Mouse (Mus musculus) right cerebral cortex, postnatal 10 days (tissue): Measurements from ENCODE around the gene Milr1.
"Not testable (repeated sequence)": the region's sequence is repeated elsewhere in the genome, so short reads cannot be mapped to it uniquely, and the experiment has no call there.

ENCODE experiments used
- DNase-seq, 2 experiments: peaks; one replicate each; pipeline ENCODE4 v3.0.0; 2021; ENCODE audit warnings: low spot score in 2 of 2

Milr1 gene

DNA sequence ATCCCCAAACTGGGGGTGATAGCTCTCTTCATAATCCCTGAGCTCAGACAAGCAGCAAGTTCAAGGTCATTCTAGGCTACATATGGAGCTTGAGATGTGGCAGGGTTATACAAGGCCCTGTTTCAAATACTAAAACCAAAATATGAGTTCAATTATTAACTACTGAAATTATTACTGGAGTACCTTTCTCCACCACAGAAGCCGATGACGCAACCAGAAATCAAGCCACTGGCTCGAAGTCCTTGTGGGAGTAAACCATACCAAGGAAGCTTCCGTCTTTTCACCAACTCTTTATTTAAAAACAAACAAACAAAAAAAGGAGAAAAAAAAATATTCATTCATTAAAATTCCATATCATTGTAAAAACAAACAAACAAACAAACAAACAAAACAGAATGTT is 25.9 kb downstream of the Milr1 start:
- no peak for DNase-seq

DNA sequence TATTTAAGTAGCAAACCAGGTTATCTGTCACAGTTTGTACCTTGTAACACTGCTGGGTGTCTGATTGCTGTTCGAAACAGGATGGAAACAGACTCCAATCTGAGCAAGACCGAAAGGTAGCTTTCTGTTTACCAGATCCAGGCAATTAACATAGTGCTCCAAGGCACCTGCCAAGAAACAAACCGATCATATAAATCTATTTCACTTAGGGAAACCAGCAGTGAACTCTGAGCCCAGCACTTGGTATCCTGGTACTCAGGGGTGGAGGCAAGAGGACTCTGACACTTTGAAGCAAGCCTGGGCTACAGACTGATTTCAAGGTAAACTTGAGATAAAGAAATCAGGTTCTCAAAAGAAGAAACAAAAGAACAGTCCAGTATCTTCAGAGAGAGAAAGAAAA is 26.4 kb downstream of the Milr1 start:
- DNase-seq = no peak

DNA sequence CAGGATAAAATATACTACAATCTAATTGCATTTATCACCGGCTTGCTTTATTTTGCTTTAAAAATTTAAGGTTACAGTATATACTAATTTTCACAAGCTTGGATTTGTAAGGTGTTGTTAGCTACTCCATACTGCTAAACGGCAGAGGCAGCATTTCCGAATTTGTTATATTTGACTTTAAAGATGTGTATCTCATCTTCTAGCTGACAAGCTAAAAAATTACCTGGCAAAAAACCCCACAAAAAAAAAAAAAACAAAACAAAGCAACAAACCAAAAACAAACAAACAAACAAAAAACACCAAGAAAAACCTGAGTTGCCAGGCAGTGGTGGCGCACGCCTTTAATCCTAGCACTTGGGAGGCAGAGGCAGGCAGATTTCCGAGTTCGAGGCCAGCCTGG is 27.1 kb downstream of the Milr1 start:
- DNase-seq = no peak

DNA sequence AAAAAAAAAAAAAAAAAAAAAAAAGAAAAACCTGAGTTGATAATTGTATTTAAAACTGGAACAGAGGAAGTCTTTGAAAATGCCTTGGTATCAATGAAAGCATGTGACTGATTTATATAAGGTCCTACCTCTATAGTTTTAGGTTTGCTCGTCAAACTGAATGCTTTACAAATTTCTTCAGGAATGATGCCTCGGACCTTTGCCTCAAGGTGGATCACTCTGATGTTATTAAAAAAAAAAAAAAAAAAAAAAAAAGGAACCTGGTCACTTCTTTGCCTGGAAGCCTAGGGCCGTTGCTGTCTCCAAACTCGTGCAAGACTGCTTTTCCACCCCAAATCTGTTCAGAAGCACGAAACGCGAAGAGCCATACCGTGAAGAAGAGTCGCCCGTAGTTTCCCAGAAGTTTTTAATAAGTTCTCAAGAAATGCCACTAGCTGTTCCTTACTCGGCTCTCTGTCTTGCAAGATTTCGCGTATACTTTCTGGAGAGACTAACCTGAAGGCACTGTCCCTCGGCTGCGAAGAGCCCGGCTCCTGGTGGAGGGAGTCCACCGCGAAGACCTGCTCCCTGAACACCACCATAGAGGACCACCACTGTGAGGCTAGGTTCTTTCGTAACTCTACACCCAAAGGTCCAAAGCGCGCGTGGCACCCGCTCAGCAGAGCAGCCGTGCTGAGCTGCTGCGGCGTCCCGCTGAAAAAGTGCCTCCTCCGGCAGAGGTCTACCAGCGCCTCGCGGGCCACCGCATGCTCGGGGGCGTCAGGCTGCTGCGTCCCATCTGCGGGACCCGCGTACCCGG is 27.8 kb downstream of the Milr1 start:
- DNase-seq = no peak

DNA sequence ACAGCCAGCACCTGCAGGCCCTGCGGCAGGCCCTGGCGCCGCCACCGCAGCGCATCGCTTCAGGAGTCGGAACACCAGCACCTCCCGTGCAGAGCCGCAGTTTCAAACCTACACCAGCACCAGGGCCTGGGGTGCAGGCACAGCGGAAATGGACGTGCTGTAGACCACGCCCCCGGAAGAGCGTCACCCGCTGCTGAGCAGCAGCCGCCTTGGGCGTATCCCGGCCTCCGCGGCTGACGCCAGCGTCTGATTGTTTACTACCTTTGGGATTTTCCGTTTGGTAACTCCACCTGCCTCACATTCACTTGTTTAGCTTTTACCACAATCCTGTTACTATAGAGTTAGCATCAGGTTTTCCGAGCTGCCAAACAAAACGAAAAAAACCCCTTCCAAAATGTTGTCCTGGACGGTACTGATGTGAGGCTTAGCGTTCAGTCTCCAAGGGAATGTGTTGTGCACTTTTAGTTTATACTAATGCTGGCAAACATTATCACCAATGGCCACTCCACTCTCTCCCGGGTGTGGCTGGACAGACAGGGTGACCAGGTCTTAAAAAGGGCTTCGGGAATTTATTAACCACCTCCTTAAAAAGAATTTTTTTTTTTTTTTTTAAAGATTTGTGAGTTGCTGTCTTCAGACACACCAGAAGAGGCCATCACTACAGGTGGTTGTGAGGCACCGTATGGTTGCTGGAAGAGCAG is 28.5 kb downstream of the Milr1 start, which contains the start of gene Polg2:
Polg2 (minus strand) TSS at position 150 of the 701 bp plus-strand sequence.
- DNase-seq = peak; percentile 93 to 95

DNA sequence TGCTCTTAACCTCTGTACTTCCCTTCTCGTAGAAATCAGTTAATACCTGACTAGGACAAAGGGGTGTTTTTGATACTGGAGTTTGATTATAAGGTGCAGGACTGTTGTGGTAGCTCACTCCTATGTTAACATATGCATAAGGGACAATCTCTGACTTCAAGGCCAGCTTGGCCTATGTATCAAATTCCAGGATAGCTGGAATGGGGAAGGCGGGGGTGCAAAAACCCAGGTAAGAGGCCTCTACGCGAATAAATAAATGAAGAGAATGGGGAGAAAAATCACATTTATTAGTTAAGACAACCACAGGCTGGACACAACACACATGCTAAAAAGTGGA is 29.0 kb downstream of the Milr1 start:
- no peak for DNase-seq

DNA sequence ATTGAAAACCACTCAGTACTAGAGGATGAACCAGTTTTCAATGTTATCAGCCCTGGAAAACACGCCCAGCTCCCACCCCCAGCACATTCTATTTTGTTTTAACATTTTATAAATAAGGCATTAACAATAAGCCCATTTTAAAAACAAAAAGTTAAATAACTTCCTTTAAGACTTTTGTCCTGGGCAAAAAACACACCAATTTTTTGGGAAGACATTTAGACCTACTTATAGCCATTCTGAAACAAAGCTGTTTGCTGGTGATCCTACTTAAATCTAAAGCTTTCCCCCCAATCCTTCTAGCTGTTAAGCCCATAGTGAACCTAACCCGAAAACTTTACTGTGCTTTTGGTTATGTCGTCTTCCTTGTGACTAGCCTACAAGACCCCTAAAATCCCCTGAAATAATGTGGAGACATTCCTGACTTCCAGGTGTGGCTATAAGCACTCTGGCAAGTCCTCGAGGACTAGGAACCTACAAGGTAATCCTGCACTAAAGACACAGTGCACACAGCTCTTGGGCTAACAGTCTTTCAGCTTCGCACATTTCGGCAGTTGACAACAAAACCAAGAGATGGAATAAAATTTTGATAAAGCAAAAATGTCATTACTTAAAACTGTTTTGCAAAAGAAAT is 29.7 kb downstream of the Milr1 start:
- no peak for DNase-seq

DNA sequence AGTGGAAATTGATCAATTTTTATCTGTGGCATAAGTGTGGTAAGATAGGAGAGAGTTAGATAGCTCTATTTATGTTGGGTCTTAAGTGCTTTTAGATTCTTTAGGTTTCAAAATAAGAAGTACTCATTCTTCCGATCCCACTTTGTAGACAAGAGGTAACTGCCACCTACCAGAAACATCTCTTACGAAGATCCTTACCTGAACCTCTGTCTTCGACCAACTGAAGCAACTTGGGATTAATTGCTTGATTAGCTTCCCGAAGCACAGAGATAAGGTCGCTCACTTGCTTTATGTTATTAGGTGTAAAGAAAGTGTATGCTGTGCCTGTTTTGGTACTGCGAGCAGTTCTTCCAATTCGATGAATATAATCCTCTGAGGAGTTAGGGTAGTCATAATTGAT is 31.2 kb downstream of the Milr1 start:
- not testable (repeated sequence) for DNase-seq

DNA sequence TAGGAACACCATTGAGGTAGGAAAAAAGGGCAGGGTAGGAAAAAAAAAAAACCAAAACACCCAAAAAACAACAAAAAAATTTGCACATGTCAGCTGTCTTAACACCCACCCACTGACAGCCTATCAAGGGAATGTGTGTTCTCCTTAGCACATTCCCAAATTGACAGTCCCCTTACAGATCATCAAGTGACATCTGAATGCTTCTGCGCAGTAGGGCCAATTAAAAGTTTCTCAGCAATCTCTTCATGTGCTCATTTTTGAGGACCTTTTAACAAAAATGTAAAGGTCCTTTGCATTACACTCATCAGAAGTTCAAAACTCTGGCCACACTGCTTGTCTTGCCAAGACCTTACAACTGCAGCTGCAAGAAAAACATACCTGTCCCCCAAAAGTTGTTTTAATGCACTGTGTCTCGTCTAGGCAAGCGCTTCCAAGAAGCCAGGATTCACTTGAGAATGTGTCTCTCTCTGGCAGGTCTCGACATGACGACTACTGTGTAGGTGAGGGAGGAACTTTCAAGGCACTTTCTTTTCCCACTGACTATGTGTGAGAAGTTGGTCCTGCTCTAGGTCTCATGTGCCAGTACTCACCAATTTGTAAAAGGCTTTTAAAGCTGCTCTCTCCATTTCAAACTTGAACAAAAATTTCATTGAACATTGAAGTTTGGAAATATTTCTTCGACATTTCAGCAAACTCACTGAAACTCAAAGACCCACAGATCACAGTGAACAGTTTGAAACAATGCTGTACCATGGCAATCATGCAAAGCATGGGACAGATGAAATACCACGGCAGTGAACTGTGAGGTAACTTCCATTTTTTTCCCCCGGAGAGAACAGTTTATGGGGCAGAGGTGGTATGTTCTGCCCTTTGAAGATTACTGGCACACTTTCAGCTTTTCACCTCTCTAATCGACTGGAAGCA is 32.1 kb downstream of the Milr1 start:
- no peak for DNase-seq

DNA sequence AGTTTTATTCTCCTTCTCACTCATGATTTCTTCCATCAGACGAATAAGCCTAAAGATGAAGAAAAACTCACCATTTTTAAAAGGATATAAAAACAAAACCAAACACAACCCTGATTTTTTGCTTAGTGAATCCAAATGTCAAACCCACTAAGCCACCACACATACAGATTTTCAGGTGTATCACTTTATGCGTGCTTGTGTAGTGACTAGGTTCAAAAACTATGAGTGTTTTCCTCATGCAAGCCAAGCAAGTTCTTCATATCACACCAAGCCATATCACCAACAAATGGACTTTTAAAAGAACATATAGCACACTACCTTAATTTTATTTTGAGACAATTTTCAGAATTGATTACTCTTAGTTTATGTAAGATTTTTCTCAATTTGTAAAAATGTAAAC is 33.5 kb downstream of the Milr1 start:
- DNase-seq = no peak

DNA sequence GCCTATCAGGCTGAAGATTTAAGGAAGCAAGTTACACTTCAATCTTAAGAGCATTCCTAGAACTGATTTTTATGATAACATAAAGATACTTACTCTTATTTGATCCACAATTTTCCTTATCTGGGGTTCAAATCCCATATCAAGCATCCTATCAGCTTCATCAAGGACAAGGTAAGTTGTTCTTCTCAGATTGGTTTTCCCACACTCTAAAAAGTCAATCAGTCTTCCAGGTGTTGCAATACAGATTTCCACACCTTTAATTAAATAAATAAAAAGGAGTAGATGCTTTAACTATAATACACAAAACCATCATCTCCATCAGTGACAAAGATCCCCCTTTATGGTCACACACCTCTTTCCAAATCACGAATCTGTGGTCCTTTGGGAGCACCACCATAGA is 34.0 kb downstream of the Milr1 start:
- DNase-seq = no peak

DNA sequence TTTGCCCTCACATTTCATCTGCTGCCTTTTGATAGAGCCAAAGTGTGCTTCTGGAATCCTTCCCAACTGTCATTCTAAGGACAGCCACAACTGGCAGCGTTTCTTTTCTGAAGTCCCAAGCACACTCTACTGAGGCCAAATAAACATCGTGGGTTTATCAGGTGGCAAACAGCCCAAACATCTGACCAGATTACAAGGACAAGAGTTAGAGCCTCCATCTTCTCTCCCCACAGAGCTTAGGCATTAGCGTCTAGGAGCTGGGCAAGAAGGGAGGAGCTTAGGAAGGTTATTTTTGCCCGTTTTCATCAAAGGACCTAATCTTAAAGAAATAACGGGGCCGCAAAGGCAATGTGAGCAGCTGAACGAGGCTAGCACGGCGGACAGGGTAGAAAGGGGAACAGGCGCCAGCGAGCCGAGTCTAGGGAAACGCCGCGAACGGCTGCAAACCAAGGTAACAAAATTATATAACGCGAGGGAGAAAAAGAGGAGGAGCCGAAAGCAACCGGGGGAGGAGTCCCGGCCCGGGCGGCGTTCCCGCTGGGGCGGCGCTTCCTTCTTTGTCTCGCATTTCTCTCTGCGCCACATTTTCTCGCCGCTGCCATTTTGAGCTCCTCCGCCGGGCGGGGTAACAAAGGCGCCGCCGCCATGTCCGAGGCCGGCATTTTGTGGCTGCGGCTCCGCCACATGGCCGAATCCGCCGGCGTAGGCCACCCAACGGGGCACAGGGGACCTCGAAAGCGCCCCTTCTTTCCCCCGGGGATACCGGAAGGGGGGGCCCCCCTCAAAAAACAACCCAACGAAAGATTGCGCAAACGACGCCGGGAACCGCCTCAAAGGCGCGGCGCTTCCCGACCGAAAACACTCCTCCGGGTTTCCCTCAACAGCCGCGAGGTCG is 36.4 kb downstream of the Milr1 start:
- peak; percentile 93 to 94 for DNase-seq

DNA sequence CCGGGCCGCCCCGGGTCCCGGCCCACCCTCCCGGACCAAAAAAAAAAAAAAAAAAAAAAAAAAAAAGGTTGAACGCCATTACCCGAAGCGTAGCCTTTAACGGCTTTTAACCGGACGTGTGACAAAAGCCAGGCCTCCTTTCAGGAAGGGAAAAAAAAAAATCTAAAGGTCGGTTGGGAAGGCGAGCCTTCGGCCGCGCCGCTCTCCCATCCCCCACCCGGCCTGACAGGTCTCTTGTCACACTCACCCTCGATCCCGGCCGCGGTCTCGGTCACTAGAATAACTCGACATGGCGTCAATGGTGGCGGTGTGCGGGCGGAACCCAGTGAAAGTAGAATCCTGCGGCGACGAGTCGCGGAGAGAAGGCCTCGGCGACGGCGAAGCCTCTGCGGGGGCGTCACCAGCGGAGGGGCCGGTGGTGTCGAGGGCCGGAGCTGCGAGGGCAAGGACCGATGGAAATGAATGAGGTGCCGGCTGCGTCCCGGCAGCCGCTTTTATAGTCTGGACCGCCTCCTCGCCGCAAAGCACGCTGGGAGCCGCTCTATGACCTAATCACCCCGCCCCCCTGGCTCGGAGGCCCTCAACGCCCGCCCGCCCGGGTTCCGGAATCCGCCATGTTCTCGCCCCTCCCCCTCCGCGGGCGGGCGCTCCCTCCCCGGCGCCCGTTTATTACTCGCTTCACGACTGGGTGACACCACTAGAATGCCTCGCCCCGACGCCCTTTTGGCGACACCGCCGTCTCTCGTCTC is 37.2 kb downstream of the Milr1 start:
- DNase-seq = peak; percentile 98 to 99

DNA sequence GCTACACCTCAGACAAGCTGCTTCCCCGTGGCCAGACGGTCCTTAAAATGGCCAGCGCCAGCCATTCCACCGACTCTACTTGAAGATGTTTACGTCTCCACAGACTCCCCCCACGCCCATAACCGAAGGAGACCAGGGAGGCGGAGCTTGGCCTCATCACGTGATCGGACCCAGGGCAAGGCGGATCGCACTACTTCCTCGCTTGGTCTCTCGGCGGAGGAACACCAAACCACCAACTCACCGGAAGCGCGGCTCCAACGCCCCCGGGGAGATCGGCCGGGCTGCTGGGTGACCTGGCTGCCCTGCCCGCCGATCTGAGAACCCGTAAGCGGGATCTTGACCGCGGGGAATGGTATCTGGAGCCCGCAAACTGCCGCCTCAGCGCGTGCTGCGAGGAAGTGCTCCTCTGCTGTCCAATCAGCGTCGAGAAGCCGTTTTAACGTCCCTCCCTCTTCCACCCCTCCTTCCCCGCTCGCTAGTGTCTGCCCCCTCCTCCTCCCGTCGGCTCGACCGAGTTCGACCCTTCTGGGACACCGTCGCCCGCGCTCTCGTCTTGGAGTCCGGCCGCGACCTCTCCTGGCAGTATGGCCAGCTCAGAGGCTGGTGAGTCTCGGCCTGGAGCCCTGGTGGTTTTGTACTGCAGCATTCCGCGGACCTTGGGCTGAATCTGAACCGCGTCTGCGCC is 37.9 kb downstream of the Milr1 start, which contains the start of the genes Ddx5 and Cep95:
Ddx5 (minus strand) TSS at position 411 of the 685 bp plus-strand sequence.
Cep95 (plus strand) TSS at position 478 of the 685 bp plus-strand sequence.
- DNase-seq = peak; percentile 97 to 98

DNA sequence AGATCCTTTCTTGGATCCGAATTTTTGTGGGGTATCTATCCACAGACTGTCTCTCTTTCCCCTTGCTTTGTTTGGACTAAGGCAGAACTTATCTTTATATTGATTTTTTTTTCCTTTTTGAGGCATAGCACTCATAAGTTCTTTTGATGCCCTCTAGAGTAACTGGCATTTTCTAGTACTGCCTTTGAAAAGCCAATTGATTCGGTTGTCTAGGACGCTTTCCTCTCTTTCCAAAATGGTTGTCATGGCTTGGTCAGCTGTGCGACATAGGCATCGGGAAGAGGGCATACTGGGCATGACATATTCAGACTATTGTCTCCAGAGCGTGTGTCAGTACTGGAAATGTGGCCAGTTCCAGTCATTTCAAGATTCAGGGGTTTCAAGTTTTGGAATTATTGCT is 38.6 kb downstream of the Milr1 start:
- DNase-seq = no peak

DNA sequence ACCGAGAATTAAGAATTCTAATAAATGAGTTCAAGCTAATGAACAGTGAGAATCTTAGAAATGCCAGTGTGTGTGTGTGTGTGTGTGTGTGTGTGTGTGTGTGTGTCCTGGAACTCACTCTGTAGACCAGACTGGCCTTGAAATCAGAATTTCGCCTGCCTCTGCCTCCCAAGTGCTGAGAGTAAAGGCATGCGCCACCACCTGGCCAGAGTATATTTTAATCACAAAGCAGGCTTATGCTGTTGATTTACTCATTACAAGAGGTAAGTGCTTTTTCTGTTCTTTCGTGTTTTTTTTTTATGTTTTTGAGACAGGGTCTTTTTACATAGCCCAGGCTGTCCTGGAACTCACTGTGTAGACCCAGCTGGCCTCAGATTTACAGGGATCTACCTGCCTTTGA is 42.8 kb downstream of the Milr1 start:
- no peak for DNase-seq

DNA sequence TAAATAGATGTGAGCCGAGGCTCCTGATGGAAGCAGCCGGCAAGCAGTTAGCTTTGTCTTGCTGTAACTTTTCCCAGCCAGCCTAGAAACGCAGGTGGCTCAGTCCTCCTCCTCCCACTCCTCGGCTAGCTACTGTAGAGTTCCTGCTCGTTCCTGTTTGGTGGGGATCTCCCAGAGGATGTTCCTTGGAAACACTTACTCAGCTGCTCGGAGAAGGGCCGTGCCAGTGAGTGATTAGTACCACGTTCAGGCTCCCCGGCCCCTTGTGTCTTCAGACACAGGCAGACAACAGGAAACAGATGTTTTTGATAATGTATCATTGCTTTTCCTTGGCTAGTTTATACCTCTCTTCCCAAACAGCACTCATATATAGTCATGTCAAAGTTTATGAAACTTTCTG is 44.7 kb downstream of the Milr1 start:
- no peak for DNase-seq

DNA sequence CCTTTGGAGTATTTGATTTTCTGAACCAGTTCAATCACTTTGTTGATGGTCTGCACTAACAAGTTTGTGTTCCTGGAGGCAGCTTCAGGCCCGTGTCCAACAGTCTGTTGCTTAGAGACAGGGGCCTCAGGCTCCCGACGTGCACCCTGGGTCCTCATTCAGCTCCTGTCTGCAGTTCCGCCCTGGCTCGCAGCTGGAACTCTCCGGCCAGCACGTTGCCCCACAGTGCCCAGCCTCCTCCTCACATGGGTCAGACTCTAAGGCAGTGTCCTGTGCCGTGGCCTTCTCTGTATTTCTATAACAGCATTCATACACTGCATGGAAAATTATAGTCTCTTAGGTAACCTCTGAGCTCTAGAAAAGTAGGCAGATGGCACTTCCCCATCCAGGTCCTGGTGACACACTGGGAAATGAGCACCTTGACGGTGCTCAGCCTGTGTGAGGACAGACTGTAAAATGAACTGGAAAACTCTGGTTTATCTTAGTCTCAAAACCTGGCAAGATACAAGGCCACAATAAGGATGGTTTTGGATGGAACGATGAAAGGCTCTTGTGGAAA is 51.1 kb downstream of the Milr1 start:
- DNase-seq = peak; percentile 52 to 54

DNA sequence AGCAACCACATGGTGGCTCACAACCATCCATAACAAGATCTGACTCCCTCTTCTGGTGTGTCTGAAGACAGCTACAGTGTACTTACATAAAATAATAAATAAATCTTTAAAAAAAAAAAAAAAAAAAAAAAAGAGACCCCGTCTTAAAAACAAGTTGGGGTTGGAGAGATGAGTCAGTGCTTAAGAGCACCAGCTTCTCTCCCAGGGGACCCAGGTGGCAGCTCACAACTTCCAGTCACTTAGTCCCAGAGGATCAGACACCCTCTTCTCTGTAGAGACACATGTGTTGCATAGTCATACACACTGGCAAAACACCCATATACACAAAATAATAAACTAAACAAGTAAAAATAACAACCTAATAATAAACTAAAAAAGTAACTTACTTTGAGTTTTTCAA is 56.4 kb downstream of the Milr1 start:
- DNase-seq = not testable (repeated sequence)
